Mouse (Mus musculus): ENCODE results near the gene Bend3.
"Not testable (repeated sequence)": the region's sequence is repeated elsewhere in the genome, so short reads cannot be mapped to it uniquely, and the experiment has no call there.

Bend3 gene

DNA sequence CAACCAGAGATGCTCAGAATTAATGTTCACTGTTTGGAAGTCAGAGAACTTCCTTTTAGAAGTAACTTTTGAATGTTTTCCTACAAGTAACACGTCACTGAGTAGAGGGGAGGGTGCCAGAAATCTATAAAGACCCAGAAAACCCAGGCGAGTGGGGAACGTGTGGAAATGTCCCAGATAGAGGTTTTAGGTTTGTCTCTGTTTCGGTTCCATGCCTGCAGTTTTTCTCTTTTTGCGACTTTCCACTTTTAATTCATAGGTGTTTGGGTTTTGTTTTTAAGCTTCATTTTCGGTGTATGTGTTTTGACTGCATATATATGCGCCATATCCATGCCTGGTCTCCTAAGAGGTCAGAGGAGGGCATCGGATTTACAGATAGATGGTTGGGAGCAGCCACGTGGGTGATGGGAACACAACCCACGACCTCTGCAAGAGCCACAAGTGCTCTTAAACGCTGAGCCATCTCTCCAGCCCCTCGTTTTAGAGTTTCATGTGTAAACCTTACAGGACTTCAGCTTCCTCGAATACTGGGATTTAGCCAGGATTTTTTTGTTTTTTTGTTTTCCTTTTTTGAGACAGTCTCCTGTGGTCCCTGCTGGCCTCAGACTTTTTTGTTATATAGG is 1.7 kb downstream of the Bend3 start:
- no peak for DNase-seq (ENCODE audit: low read depth, low spot score)

DNA sequence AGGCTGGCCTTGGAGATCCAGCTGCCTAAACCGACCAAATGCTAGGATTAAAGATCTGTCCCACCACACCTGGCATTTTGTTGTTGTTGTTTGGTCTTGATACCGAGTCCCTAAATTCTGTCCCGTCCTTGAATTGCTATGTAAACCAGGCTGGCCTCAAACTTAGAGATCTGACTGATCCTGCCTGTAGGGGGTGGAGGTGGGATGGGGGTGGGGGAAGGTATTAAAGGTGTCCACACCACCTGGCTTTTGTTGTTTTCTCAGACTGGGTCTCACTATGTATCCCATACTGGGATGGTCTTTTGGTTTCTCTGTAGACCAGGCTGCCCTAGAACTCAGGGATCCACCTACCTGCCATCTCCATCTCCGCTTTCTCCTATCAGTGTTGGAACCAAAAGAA is 2.5 kb downstream of the Bend3 start:
- no peak for DNase-seq (ENCODE audit: low read depth, low spot score)

DNA sequence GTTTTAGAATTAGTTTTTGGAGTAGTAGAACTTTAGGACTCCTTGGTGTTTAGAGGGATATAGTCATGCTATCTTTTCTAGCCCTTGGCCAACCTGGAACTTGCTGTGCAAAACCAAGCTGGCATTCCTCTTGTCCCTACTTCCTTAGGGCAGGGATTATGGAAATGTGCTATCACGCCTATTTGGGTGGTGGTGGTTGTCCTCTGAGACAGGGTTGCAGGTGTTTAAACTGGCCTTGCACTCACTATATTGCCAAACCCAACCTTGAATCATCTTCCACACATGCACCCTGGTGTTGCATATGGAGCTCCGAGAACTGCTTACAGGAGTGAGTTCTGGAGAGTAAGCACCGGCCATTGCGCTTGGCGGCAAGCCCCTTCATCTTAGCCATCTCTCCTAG is 3.4 kb downstream of the Bend3 start:
- no peak for DNase-seq (ENCODE audit: low read depth, low spot score)

DNA sequence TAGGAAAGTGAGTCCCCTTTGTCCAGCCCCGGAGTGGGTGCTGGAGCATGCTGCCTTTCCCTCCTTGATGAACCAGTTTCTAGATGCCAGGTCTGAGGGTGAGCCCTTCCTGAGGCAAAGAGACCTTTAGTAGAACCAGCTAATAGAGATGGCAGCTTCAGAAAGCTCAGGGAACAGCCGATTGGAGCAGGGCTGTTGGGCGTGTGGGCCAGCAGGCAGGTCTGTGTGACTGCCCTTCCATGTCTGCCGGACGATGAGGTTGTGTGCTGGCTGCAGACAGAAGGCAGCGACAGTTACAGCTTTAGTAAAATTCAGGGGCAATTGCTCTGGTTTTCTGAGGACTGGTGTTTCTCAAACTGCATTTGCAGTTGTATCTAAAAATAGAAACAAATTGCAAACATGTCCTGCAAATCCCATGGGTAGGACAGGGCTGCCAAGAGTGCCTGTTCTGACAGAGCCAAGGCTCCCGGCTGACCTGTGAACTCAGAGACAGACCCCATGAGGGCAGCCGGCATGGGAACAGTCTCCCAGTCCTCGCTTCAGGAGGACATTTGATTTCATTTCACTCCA is 4.9 kb downstream of the Bend3 start:
- no peak for DNase-seq (ENCODE audit: low read depth, low spot score)

DNA sequence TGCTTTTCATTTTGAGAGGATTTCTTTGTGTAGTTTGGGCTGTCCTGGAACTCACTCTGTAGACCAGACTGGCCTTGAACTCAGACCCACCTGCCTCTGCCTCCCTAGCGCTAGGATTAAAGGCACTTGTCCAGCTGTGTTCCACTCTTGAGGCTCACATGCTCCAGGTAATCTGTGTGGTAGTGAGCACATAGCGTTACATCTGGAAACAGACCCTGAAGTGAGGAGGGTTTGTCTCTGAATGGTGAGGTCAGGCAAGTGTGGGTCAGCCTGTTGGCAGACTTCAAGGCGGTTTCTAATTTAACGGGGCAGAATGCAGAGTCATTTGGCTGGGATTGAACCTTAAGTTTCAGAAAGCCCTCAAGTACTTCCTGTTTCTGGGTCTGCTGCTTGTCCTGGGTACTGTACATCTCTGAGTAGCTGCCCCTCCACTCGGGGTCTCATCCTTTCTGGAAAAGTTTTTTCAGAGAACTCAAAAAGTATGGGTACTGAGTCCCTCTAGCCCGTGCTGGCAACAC is 7.2 kb downstream of the Bend3 start:
- no peak for DNase-seq (ENCODE audit: low read depth, low spot score)

DNA sequence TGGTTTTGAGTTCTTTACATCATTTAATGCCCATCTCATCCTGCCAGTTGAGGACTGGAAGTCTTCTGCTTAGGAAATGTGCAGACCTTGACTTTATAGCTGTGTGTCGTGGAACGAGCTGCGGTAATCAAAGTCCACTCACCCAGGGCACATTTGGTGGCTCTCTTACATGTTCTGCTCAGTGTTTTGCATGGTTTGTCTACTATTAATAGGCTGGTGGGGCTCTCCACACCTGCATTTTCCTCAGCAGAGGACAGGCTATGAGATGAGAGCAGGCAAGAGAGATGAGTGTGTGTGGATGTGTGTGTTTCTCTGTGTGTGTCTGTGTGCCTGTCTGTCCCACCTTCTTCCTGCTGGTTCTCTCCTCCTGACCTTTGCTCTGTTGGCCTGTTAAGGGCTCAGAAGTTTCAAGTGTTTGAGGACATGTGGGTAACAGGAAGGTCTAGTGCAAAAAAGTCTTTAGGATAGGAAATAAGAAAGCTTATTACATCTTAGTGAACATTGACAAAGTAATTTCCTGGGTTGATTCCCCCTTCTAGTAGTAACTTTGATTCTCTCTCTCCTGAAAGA is 8.9 kb downstream of the Bend3 start:
- DNase-seq (ENCODE audit: low read depth, low spot score): no peak

DNA sequence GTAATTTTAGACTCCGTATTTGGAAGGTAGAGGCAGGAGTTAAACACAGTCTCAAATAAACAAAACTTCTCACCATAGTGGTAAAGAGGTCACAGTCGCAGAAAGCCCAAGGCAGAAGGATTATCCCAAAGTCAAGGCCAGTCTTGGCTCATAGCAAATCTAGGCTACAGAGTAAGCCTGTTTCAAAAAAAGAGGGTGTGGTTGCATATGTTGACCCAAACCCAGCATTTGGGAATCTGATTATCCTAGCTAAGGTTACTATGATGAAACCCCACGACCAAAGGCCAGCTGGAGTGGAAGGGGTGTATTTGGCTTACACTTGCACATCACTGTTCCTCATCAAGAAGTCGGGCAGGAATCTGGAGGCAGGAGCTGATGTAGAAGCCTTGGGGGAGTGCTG is 9.6 kb downstream of the Bend3 start:
- DNase-seq (ENCODE audit: low read depth, low spot score): no peak

DNA sequence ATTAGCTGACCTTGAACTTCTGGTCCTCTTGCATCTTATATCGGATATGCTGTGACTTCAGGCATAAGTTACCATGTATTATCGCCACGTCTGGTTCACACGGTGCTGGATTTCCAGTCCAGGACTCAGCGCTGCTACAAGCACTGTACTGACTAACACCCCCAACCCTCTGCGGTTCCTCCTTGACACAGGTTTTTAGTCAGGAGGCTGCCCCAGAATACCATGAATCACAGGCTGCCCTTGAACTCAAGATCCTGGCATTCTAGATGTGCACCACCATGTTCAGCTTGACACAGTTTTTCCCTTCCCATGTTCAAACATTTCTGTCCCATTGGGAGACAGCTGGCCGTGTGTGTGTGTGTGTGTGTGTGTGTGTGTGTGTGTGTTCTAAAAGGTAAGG is 10.5 kb downstream of the Bend3 start:
- DNase-seq (ENCODE audit: low read depth, low spot score): peak; percentile 51

DNA sequence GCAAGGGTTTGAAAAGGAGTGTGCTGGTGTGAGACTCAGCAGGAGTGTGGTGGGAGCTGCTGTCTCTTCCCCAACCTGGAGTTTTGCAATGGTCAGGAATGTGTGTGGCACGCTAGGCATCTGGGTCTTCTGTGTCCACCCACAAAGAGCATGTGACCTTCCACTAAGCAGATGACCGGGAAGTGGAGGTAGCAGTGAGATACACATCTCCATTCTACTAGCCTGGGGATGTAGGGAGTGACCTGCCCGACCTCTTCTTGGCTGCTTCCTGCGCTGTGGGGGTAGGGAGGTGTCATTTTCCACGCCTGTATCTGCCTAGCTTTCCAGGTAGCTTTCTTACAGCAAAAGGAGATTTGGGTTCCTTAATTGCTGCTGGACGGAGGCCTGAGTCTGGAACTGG is 10.9 kb downstream of the Bend3 start:
- peak; percentile 88 for DNase-seq (ENCODE audit: low read depth, low spot score)

DNA sequence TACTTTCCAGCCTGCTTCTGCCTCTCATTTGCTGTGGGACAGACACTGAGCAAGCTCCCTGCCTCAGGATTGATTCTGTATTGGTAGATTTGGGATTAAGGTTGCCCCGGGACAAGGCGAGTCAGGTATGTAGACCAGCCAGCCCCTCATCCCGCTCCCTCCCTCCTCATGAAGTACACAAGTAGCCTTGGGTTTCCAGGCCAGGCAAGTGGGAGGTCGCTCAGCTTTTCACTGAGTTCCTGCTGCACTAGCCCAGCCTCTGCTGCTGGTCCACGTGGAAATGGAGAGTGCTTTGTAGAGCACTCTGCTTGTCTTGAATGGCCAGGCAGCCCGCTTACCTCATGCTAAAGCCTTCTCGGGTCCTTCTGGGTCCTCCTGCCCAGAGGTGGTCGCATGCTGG is 11.4 kb downstream of the Bend3 start:
- DNase-seq (ENCODE audit: low read depth, low spot score): no peak

DNA sequence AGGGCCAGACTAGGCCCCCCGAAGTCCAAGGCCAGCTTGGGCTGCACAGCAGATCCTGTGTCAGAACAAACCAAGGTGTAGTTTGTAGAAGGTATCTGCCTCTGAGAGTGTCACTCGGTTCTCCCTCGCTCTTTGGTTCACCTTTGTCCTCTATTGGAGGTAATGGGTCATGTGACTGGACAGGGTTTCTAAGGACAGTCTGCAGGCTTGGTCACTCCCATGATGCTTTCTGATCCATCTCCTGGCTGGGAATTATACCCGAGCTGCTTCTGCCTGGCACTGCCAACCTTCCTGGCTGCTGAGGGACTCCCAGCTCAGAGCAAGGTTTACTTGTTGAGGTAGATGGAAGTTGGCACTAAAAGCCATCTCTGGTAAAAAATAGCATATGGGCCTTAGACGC is 12.2 kb downstream of the Bend3 start:
- no peak for DNase-seq (ENCODE audit: low read depth, low spot score)

DNA sequence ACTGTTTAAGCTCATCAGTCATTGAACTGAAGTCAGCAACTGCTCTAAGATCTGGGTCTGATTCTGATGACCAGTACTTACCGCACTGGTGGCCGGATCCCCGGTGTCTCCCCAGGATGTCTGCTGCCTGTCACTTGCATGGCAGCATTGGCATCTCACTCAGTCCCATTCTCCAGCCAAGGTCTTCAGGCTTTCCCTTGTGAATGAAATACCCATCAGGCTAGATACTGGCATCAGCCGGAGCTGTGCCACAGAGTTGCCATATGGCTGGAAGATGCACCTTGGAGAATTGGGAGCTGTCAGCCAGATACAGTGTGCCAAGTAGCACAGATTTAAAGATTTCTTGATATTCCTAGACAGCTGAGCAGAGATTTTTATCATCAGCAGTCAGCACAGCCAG is 24.0 kb downstream of the Bend3 start:
- DNase-seq (ENCODE audit: low read depth, low spot score): no peak

DNA sequence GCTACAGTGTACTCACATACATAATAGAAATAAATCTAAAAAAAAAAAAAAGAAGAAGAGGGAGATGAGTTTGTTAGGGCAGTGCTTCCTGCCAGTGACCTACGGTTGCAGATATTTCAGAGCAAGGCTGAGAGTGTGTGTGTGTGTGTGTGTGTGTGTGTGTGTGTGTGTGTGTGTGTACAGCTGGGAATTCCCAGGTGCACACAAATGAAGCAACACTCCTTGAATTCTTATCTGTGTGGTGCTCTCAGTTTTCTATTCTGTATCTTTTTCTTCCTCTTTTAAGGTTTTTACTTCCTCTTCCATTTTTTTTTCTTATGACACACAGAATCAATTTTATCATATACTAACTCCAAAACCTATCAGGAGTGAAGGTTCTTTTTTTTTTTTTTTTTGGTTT is 25.7 kb downstream of the Bend3 start:
- no peak for DNase-seq (ENCODE audit: low read depth, low spot score)

DNA sequence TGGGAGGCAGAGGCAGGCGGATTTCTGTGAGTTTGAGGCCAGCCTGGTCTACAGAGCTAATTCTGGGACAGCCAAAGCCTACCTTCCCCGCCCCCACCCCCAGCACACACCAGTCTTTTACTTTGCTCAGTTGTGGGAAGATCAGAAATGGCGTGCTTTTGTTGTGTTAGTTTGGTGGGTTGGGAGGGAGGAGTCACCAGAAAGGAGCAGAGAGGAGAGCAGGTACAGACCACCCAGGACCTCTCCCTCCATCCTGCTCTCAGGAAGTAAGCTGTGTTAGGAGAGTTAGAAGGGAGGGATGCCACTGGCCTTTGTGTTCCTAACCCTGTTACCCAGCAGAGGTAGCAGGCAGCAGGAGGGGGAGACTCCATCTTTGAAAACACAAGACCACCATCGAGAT is 28.4 kb downstream of the Bend3 start:
- peak; percentile 46 for DNase-seq (ENCODE audit: low read depth, low spot score)

DNA sequence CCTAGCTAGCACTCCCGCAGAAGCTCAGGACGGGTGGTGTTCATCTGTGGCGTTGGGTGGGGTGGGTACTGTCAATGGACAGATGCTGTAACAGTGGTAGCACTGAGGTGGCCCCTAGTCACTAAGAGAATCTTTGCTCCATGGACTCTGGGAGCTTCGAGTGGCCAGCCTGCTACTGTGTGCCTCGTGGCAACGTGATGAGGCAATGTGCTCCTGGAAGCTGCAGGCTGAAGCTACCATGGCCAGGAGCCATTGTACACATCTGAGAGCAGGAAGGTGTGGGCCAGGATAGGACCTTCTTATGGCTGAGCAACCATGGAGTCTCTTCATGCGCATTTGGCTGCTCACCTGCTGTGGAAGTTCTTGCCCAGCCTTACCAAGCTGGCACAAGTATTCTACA is 30.6 kb downstream of the Bend3 start:
- DNase-seq (ENCODE audit: low read depth, low spot score): no peak

DNA sequence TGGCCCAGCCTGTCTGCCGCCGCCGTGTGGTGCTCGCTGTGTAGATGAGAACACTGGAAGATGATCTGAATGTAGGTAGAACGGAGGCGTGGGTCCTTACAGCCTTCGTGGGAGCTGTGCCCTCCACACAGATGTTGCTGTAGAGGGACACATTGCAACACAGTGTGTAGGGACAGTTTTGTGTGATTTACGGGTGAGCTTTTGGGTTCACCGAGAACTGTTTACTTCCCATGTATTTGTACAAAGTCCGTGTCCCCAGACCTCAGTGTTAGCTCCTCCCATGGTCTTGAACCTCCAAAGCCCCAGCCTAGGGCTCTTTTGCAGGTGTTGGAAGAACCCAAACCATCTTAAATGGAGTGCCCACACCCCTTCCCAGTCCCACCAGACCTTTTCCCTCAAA is 34.3 kb downstream of the Bend3 start:
- DNase-seq (ENCODE audit: low read depth, low spot score): no peak

DNA sequence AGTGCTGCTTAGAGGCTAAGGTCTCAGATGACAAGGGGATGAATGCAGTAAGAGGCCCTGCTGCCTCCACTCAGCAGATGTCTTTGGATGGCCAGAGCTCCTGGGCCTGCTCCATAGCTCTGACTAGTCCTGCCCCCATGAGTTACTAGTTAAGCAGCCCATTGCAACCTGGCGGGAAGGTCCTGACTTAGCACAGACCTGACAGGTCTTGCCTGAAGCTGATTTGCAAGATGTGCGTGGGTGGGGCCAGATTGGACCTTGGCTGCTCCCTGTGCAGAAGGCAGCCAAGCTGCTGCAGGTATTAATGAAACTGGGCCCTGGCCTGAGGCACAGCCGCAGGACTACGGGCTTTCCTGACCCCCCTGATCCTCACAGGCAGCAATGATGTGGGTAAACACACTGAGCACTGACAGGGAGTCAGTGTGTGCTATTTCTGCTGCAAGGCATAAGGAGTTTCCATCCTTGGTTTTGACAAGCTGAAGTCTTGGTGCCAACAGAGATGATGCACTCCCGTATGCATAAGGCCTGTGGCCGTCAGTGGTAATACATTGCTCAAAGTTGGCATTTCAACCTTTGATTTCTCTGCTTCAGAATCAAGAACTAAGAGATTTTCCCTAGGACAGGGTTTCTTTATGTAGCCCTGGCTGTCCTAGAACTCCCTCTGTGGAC is 38.5 kb downstream of the Bend3 start:
- DNase-seq (ENCODE audit: low read depth, low spot score): no peak

DNA sequence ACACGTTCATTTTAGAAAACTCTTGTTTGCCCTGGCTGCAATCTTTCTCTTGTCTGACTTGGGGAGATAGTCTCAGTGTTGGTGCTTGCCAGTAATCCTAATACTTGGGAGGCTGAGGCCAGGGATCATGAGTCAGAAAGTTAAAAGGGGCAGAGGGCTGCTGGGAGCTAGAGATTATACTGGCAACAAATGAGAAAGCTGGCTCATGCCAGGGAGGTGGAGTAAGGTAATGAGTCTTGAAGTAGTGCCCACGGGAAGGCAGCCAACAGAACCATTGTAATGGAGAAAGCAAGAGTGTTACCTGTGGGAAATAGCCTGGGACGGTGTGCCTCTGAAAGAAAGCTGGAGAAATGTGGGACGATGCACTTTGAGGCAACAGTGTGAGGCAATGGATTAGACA is 39.2 kb downstream of the Bend3 start:
- no peak for DNase-seq (ENCODE audit: low read depth, low spot score)

DNA sequence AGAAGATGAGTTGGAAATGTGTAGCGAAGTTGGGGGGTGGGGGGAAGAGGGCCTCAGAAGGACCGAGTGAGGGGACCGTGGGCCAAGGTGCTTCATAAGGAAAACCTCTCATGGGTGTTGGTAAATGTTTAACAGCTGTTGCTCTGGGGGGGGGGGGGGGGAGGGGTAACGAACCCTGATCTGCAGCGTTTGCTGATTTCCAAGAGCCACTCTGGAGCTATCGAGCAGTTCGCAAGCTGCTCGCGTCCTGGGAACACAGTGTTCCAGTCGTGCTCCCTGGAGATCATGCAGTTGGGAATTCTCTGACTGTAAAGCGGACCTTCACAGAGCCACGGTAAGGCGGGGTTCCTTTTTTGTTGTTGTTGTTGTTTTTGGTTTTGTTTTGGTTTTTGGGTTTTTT is 39.7 kb downstream of the Bend3 start:
- no peak for DNase-seq (ENCODE audit: low read depth, low spot score)

DNA sequence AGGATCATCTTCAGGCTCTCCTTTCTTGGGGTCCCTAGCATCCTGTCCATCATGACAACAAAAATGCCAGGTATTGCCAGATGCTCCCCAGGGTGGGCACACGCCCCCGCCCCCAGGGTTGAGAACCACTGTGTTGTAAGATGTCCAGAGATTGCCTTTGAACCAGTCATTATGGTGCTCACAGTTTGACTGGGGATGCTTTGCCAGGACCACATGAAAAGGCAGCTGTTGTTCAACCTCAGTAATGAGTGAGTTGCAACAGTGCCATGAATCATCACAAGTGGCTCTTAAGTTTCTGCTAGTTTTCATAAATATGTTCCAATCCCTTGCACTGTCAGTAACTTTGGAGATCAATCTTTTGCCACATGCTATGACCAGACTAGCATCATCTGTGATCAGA is 41.3 kb downstream of the Bend3 start:
- DNase-seq (ENCODE audit: low read depth, low spot score): no peak

DNA sequence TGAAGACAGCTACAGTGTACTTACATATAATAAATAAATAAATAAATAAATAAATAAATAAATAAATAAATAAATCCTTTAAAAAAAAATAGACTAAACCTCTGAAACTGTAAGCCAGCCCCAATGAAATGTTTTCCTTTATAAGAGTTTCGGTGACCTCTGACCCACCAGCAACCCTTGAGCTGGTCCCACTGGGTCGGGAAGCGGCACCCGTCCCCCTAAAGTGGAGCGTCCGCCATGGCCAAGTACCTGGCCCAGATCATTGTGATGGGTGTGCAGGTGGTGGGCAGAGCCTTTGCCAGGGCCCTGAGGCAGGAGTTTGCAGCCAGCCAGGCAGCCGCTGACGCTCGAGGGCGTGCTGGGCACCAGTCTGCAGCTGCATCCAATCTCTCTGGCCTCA is 45.3 kb downstream of the Bend3 start, which contains the start of gene Gm9803:
TSS of gene Gm9803 (plus strand) at position 154 of the 400 bp plus-strand sequence.
- DNase-seq (ENCODE audit: low read depth, low spot score): not testable (repeated sequence)

DNA sequence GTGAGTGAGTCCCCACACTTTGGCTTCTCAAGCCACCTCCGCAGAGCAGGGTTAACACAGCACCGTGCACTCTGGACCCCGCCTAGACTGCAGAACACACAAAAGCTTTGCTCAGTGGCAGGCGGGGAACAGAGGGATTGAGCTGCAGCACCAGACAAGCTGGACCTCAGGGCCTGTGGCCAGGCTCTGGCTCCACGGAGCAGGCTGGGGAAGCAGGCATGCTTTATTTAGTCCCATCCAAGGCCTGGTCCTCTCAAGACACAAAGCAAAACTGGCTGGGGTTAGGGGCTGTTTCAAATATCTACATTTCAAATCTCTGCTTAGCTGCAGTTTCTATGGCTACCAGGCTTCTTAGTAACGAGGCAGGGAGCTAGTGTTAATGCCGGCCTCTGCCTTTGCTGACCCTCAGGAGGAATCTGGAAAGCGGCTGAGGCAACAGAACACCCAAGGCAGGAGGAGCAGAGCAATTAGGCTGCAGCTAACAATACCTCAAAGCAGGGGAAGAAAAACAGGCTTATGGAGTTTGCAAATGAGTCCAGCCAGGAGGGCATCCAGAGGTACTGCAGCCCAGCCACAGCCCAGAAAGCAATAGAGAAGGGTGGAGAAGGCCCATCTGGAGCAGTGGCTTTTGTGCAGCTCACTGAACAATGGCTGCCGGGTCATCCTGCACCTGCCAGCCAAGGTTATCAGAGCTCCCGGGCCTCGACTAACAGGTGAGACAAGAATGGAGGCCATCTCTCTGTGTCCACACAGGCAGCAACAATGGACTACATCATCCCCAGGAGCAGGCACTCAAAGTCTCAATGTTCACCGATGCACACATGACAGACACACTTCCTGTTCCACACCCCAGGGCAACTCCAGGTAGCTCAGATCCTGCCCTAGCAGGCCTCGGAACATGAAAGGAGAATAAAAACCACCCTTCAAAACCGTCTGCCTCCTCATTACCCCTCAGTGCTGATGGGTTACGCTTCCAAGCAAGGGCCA is 48.9 kb downstream of the Bend3 start:
- peak; percentile 69 for DNase-seq (ENCODE audit: low read depth, low spot score)

Measured in R1 (cell line).